Comparison of ENCODE assay signal across 19 mouse cellular contexts in genomic region chr13:84644024-84644423, GRCm38 (mm10).
DNase-seq lines count a peak whose midpoint lies in the region; ATAC-seq and TF ChIP-seq lines count a peak whose summit lies in the region.
"Had no signal": no experiment of that assay in that cellular context is flagged by ENCODE, and none has a peak within 500 bp of the region (broad histone marks: within the 10 kb centered on the region; RNA-seq: fewer than 3 reads in every experiment).

No protein-coding gene starts in this region.

- no peak for TF ChIP-seq POLR2A in MEL (IDR thresholded peaks at IDR 0.05; ENCODE audit: control insufficient read depth in 1 of 2, insufficient read depth in 1 of 2, low read depth in 1 of 2, low read length in 2 of 2, poor library complexity in 1 of 2)

- no peaks in the 10 kb centered on the region for H3K79me2 ChIP-seq in MEL (ENCODE audit: control insufficient read depth, insufficient read depth, low read length, poor library complexity)

- WGBS in midbrain, embryonic 11.5 days, result 95% methylated on average over 4 of the region's 4 CpGs
- 92% methylated on average over 4 of the region's 4 CpGs for WGBS in midbrain, embryonic 10.5 days
- WGBS in intestine, postnatal 0 days, result 80% methylated on average over 4 of the region's 4 CpGs

- no peaks in the 10 kb centered on the region for H3K27me3 ChIP-seq in midbrain, embryonic 11.5 days (ENCODE audit: control insufficient read depth, insufficient read depth, low read length)
- peaks cover 33% of the 10 kb centered on the region for H3K27me3 ChIP-seq in midbrain, embryonic 10.5 days (ENCODE audit: low read depth, poor library complexity, severe bottlenecking)
- H3K27me3 ChIP-seq in MEL (ENCODE audit: control insufficient read depth in 1 of 2, insufficient read depth in 2 of 2, low read length in 2 of 2), result no peaks in the 10 kb centered on the region
- no peaks in the 10 kb centered on the region for H3K27me3 ChIP-seq in intestine, postnatal 0 days (replicated peaks; ENCODE audit: control insufficient read depth, insufficient read depth, low read length)
- H3K27me3 ChIP-seq: embryonic facial prominence, embryonic 12.5 days; forebrain, embryonic 13.5 days; forebrain, embryonic 15.5 days had no signal

- TF ChIP-seq RAD21 in MEL (IDR thresholded peaks at IDR 0.05; ENCODE audit: low read depth, low read length), result no peak

- no peak overlapping the region for H3K4me3 ChIP-seq in midbrain, embryonic 11.5 days (ENCODE audit: low read depth, low read length)
- no peak overlapping the region for H3K4me3 ChIP-seq in midbrain, embryonic 10.5 days
- H3K4me3 ChIP-seq in MEL (ENCODE audit: control insufficient read depth in 1 of 2, insufficient read depth in 1 of 2, low read depth in 2 of 2, low read length in 2 of 2), result no peak overlapping the region
- H3K4me3 ChIP-seq in intestine, postnatal 0 days (ENCODE audit: low read depth, low read length), result no peak overlapping the region
- H3K4me3 ChIP-seq: embryonic facial prominence, embryonic 10.5 days; embryonic facial prominence, embryonic 12.5 days; forebrain, embryonic 13.5 days; forebrain, embryonic 15.5 days had no signal

- TF ChIP-seq CTCF in MEL (IDR thresholded peaks at IDR 0.05 in 2 of 3, conservative IDR thresholded peaks at IDR 0.05 in 1 of 3; ENCODE audit: control insufficient read depth in 1 of 3, insufficient read depth in 1 of 3, low read depth in 2 of 3, low read length in 3 of 3, poor library complexity in 1 of 3, severe bottlenecking in 1 of 3), result no peak
- TF ChIP-seq CTCF in intestine, postnatal 0 days (IDR thresholded peaks at IDR 0.05; ENCODE audit: low read depth), result no peak

- peak; percentile 80 to 82 for TF ChIP-seq EP300 in MEL (IDR thresholded peaks at IDR 0.05; ENCODE audit: low read depth in 1 of 2, low read length in 2 of 2)

- no peak for ATAC-seq in midbrain, embryonic 11.5 days (ENCODE audit: low FRiP score)
- ATAC-seq in megakaryocyte-erythroid progenitor cell, adult 5-6 weeks (replicated peaks; ENCODE audit: low FRiP score, low TSS enrichment, poor library complexity, severe bottlenecking), result peak; percentile 64; the same call in 1 of the 2 replicates
- ATAC-seq in intestine, postnatal 0 days, result no peak
- ATAC-seq: forebrain, embryonic 13.5 days; forebrain, embryonic 15.5 days; forebrain, postnatal 0 days had no signal

- no peak overlapping the region for H3K9ac ChIP-seq in midbrain, embryonic 11.5 days (ENCODE audit: low read length)
- H3K9ac ChIP-seq in MEL (ENCODE audit: control insufficient read depth, low read depth, low read length, poor library complexity, severe bottlenecking), result no peak overlapping the region
- no peak overlapping the region for H3K9ac ChIP-seq in intestine, postnatal 0 days (ENCODE audit: low read depth, low read length)
- H3K9ac ChIP-seq: embryonic facial prominence, embryonic 12.5 days; forebrain, embryonic 13.5 days; forebrain, embryonic 15.5 days; forebrain, postnatal 0 days had no signal

- no peaks in the 10 kb centered on the region for H3K9me3 ChIP-seq in midbrain, embryonic 11.5 days (ENCODE audit: control insufficient read depth, low read length)
- H3K9me3 ChIP-seq in midbrain, embryonic 10.5 days (replicated peaks), result no peaks in the 10 kb centered on the region
- no peaks in the 10 kb centered on the region for H3K9me3 ChIP-seq in MEL (replicated peaks; ENCODE audit: insufficient read depth, low read length)
- no peaks in the 10 kb centered on the region for H3K9me3 ChIP-seq in intestine, postnatal 0 days (ENCODE audit: control insufficient read depth)
- H3K9me3 ChIP-seq: embryonic facial prominence, embryonic 10.5 days; embryonic facial prominence, embryonic 12.5 days; forebrain, embryonic 13.5 days; forebrain, embryonic 15.5 days had no signal

- no peaks in the 10 kb centered on the region for H3K36me3 ChIP-seq in midbrain, embryonic 11.5 days (ENCODE audit: control insufficient read depth, insufficient read depth, low read length)
- H3K36me3 ChIP-seq in midbrain, embryonic 10.5 days, result no peaks in the 10 kb centered on the region
- peaks cover 0 to 35% of the 10 kb centered on the region in 2 experiments; a peak in 2 of 4 replicates for H3K36me3 ChIP-seq in MEL (ENCODE audit: control insufficient read depth in 1 of 2, insufficient read depth in 2 of 2, low read length in 2 of 2)
- H3K36me3 ChIP-seq in intestine, postnatal 0 days (ENCODE audit: control insufficient read depth, insufficient read depth), result no peaks in the 10 kb centered on the region
- H3K36me3 ChIP-seq: embryonic facial prominence, embryonic 10.5 days; embryonic facial prominence, embryonic 12.5 days; forebrain, embryonic 15.5 days had no signal

- H3K4me1 ChIP-seq in midbrain, embryonic 11.5 days (ENCODE audit: control insufficient read depth, insufficient read depth, low read length), result 0 out of 2 replicates have a peak, but pooled peaks cover 3% of the 10 kb centered on the region
- H3K4me1 ChIP-seq in midbrain, embryonic 10.5 days, result peaks cover 7% of the 10 kb centered on the region
- peaks cover 18 to 22% of the 10 kb centered on the region in 2 experiments for H3K4me1 ChIP-seq in MEL (ENCODE audit: control insufficient read depth in 1 of 2, insufficient read depth in 2 of 2, low read length in 2 of 2)
- no peaks in the 10 kb centered on the region for H3K4me1 ChIP-seq in intestine, postnatal 0 days (replicated peaks; ENCODE audit: control insufficient read depth, insufficient read depth, low read length)
- H3K4me1 ChIP-seq: embryonic facial prominence, embryonic 12.5 days had no signal

- peak; percentile 41 for DNase-seq in midbrain, embryonic 11.5 days (ENCODE audit: low spot score, missing footprints)
- DNase-seq in midbrain, embryonic 10.5 days (ENCODE audit: low spot score), result no peak
- peak; percentile 51 for DNase-seq in MEL (ENCODE audit: low read depth, low spot score)
- no peak for DNase-seq in lung, postnatal 4 days
- DNase-seq: adrenal gland, adult 2 months; adrenal gland, postnatal 10 days; adrenal gland, postnatal 25 days; cerebellum, adult 11 months; cerebellum, adult 2 months; cerebellum, adult 9-10 months; cerebellum, postnatal 10 days; cerebellum, postnatal 25 days; forebrain, postnatal 0 days had no signal

- no peak overlapping the region for H3K27ac ChIP-seq in midbrain, embryonic 11.5 days (ENCODE audit: low read depth, low read length)
- no peak overlapping the region for H3K27ac ChIP-seq in midbrain, embryonic 10.5 days (replicated peaks)
- peak overlapping the region; percentile 47; the same call in 1 of the 2 replicates for H3K27ac ChIP-seq in MEL (ENCODE audit: control insufficient read depth, low read depth, low read length)
- no peak overlapping the region for H3K27ac ChIP-seq in intestine, postnatal 0 days (ENCODE audit: low read depth, low read length)
- H3K27ac ChIP-seq: embryonic facial prominence, embryonic 10.5 days; embryonic facial prominence, embryonic 12.5 days; forebrain, embryonic 13.5 days; forebrain, embryonic 15.5 days had no signal

- H3K4me2 ChIP-seq in midbrain, embryonic 11.5 days, result no peak overlapping the region
- H3K4me2 ChIP-seq in intestine, postnatal 0 days (replicated peaks; ENCODE audit: low read depth), result no peak overlapping the region
- H3K4me2 ChIP-seq: embryonic facial prominence, embryonic 12.5 days; forebrain, embryonic 13.5 days; forebrain, embryonic 15.5 days had no signal

TF ChIP-seq in MEL, 35 proteins besides CTCF, POLR2A, EP300 and RAD21 (continues in another document):
- TF ChIP-seq SMC3 (IDR thresholded peaks at IDR 0.05; ENCODE audit: low read depth, low read length), result no peak
- TF ChIP-seq KAT2A (conservative IDR thresholded peaks at IDR 0.05; ENCODE audit: low read depth, low read length), result no peak
- no peak for TF ChIP-seq NELFE (IDR thresholded peaks at IDR 0.05; ENCODE audit: low read depth, low read length)
- TF ChIP-seq TCF12 (IDR thresholded peaks at IDR 0.05; ENCODE audit: low read depth, low read length), result peak; percentile 84
- TF ChIP-seq CHD2 (IDR thresholded peaks at IDR 0.05; ENCODE audit: low read length), result no peak
- no peak for TF ChIP-seq MAZ (IDR thresholded peaks at IDR 0.05; ENCODE audit: low read depth, low read length)
- no peak for TF ChIP-seq POLR2AphosphoS5 (IDR thresholded peaks at IDR 0.05; ENCODE audit: borderline replicate concordance, low read depth, low read length)
- no peak for TF ChIP-seq ZC3H11A (IDR thresholded peaks at IDR 0.05; ENCODE audit: low read depth, low read length)
- TF ChIP-seq MEF2A (IDR thresholded peaks at IDR 0.05; ENCODE audit: extremely low read depth, insufficient replicate concordance, low read depth, low read length, poor library complexity, severe bottlenecking), result no peak
- TF ChIP-seq BHLHE40 (IDR thresholded peaks at IDR 0.05; ENCODE audit: borderline replicate concordance, low read depth, low read length), result 0 out of 2 replicates have a peak, but pooled peaks have one; percentile 10
- no peak for TF ChIP-seq USF2 (IDR thresholded peaks at IDR 0.05; ENCODE audit: borderline replicate concordance in 1 of 2, insufficient read depth in 1 of 2, low read depth in 1 of 2, low read length in 2 of 2)
- TF ChIP-seq ETS1 (IDR thresholded peaks at IDR 0.05; ENCODE audit: low read depth, low read length), result peak; percentile 64; the same call in 1 of the 2 replicates
- no peak for TF ChIP-seq POLR2AphosphoS2 (IDR thresholded peaks at IDR 0.05; ENCODE audit: low read length)
- no peak for TF ChIP-seq TBP (IDR thresholded peaks at IDR 0.05; ENCODE audit: low read depth, low read length)
- TF ChIP-seq TAL1 (IDR thresholded peaks at IDR 0.05; ENCODE audit: low read length), result peak; percentile 32; the same call in 1 of the 2 replicates
- TF ChIP-seq MYB (IDR thresholded peaks at IDR 0.05; ENCODE audit: low read depth, low read length), result no peak
- no peak for TF ChIP-seq E2F4 (IDR thresholded peaks at IDR 0.05; ENCODE audit: borderline replicate concordance, low read depth, low read length)
- TF ChIP-seq GATA1 (IDR thresholded peaks at IDR 0.05; ENCODE audit: low read depth, low read length), result peak; percentile 83
- 0 out of 2 replicates have a peak, but pooled peaks have one; percentile 17 for TF ChIP-seq ELF1 (IDR thresholded peaks at IDR 0.05; ENCODE audit: low read depth, low read length)
- TF ChIP-seq UBTF (IDR thresholded peaks at IDR 0.05; ENCODE audit: borderline replicate concordance, insufficient read depth, low read depth, low read length), result no peak
- TF ChIP-seq SIN3A (IDR thresholded peaks at IDR 0.05; ENCODE audit: low read length), result peak; percentile 32; the same call in 1 of the 2 replicates
- TF ChIP-seq GABPA (IDR thresholded peaks at IDR 0.05; ENCODE audit: low read depth, low read length), result no peak
- TF ChIP-seq ZMIZ1 (IDR thresholded peaks at IDR 0.05; ENCODE audit: low read depth, low read length), result no peak
- TF ChIP-seq CHD1 (IDR thresholded peaks at IDR 0.05; ENCODE audit: low read depth, low read length), result no peak
- TF ChIP-seq RCOR1 (IDR thresholded peaks at IDR 0.05; ENCODE audit: low read depth, low read length), result peak; percentile 63; the same call in 1 of the 2 replicates
- no peak for TF ChIP-seq ZNF384 (IDR thresholded peaks at IDR 0.05; ENCODE audit: low read depth, low read length)

Comparison
In these comparisons a context has a peak if more than half of its experiments do, and no peak if none do; other contexts are left out.
1. DNase-seq: peak in midbrain, embryonic 11.5 days (single experiment) and MEL (single experiment); none in midbrain, embryonic 10.5 days (single experiment) and lung, postnatal 4 days (0 of 2).